ENCODE assay signal across 22 mouse cellular contexts in the genomic region with DNA sequence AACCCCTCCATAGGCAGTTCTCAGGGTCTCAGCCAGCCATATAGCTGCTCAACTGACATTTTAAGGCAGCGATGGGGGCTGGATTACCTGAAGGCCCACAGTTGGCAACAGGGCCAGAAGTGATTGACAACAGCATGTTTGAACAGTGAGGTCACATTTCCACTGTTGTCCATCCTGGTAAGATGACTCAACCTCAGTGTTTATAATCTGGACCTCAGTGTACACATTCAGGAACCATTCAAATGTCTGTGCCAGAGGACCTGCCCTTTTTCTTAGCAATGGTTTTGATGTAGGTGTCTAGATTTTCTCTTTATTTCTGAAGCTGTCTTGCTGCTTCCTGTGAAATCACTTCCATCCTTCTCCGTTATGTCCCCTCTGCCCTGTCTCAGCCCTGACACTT.
A peak's percentile ranks its signal among the peaks of the same experiment; 100 is the strongest.
DNase-seq lines count a peak whose midpoint lies in the region; ATAC-seq and TF ChIP-seq lines count a peak whose summit lies in the region.
"Had no signal": no experiment of that assay in that cellular context is flagged by ENCODE, and none has a peak within 500 bp of the region (broad histone marks: within the 10 kb centered on the region; RNA-seq: fewer than 3 reads in every experiment).

No protein-coding gene starts in this region.

- H3K4me1 ChIP-seq in lung, postnatal 0 days (ENCODE audit: insufficient read depth, low read depth, low read length) = peaks cover 4% of the 10 kb centered on the region; the same call in 1 of the 2 replicates
- peaks cover 9% of the 10 kb centered on the region for H3K4me1 ChIP-seq in lung, adult 2 months (ENCODE audit: control insufficient read depth, insufficient read depth, low read length)
- peaks cover 22% of the 10 kb centered on the region for H3K4me1 ChIP-seq in liver, embryonic 16.5 days (ENCODE audit: control insufficient read depth, low read depth, low read length)
- H3K4me1 ChIP-seq in stomach, embryonic 15.5 days = no peaks in the 10 kb centered on the region
- H3K4me1 ChIP-seq: heart, embryonic 10.5 days had no signal

- H3K4me2 ChIP-seq in lung, postnatal 0 days (replicated peaks; ENCODE audit: low read depth, low read length) = no peak overlapping the region
- H3K4me2 ChIP-seq in liver, embryonic 16.5 days (ENCODE audit: low read depth, low read length) = no peak overlapping the region
- H3K4me2 ChIP-seq in stomach, embryonic 15.5 days = no peak overlapping the region
- H3K4me2 ChIP-seq: embryonic facial prominence, embryonic 15.5 days; hindbrain, embryonic 15.5 days; midbrain, embryonic 15.5 days had no signal

- TF ChIP-seq CTCF in lung, postnatal 0 days (IDR thresholded peaks at IDR 0.05) = no peak
- no peak for TF ChIP-seq CTCF in lung, adult 2 months (IDR thresholded peaks at IDR 0.05; ENCODE audit: insufficient read depth, low read length)
- no peak for TF ChIP-seq CTCF in C2C12 (IDR thresholded peaks at IDR 0.05; ENCODE audit: control insufficient read depth, insufficient read depth, insufficient read length)

- peaks cover 11% of the 10 kb centered on the region for H3K79me2 ChIP-seq in C2C12 (ENCODE audit: control insufficient read depth, insufficient read depth)

- H3K9me3 ChIP-seq in lung, postnatal 0 days (ENCODE audit: low read length) = no peaks in the 10 kb centered on the region
- H3K9me3 ChIP-seq in liver, embryonic 16.5 days (replicated peaks; ENCODE audit: control insufficient read depth, low read length) = no peaks in the 10 kb centered on the region
- H3K9me3 ChIP-seq in stomach, embryonic 15.5 days = no peaks in the 10 kb centered on the region
- H3K9me3 ChIP-seq: embryonic facial prominence, embryonic 15.5 days; heart, embryonic 10.5 days; hindbrain, embryonic 15.5 days; megakaryocyte, embryonic 14.5 days; midbrain, embryonic 15.5 days had no signal

- no peak overlapping the region for H3K9ac ChIP-seq in lung, postnatal 0 days (replicated peaks; ENCODE audit: low read depth)
- H3K9ac ChIP-seq in liver, embryonic 16.5 days (ENCODE audit: low read depth, low read length) = no peak overlapping the region
- no peak overlapping the region for H3K9ac ChIP-seq in stomach, embryonic 15.5 days
- H3K9ac ChIP-seq: embryonic facial prominence, embryonic 15.5 days; hindbrain, embryonic 15.5 days; midbrain, embryonic 15.5 days had no signal

- no peaks in the 10 kb centered on the region for H3K79me3 ChIP-seq in C2C12 (ENCODE audit: low read depth)

- no peak overlapping the region for H3ac ChIP-seq in C2C12 (ENCODE audit: control insufficient read depth, insufficient read length, low read depth)

- peak; percentile 60; the same call in 1 of the 2 replicates for TF ChIP-seq EP300 in lung, postnatal 0 days (IDR thresholded peaks at IDR 0.05)

- no peak overlapping the region for H3K27ac ChIP-seq in lung, postnatal 0 days (ENCODE audit: low read length)
- 0 out of 2 replicates have a peak overlapping the region, but pooled peaks have one; percentile 17 for H3K27ac ChIP-seq in liver, embryonic 16.5 days (ENCODE audit: low read length)
- H3K27ac ChIP-seq in stomach, embryonic 15.5 days = no peak overlapping the region
- H3K27ac ChIP-seq: embryonic facial prominence, embryonic 15.5 days; heart, embryonic 10.5 days; hindbrain, embryonic 15.5 days; midbrain, embryonic 15.5 days had no signal

- no peaks in the 10 kb centered on the region for H3K27me3 ChIP-seq in lung, postnatal 0 days (replicated peaks; ENCODE audit: insufficient read depth, low read length)
- H3K27me3 ChIP-seq in C2C12 (ENCODE audit: control insufficient read depth, insufficient read depth, insufficient read length) = no peaks in the 10 kb centered on the region
- no peaks in the 10 kb centered on the region for H3K27me3 ChIP-seq in liver, embryonic 16.5 days (ENCODE audit: control insufficient read depth, insufficient read depth, low read depth, low read length)
- no peaks in the 10 kb centered on the region for H3K27me3 ChIP-seq in stomach, embryonic 15.5 days (replicated peaks)
- H3K27me3 ChIP-seq: embryonic facial prominence, embryonic 15.5 days; hindbrain, embryonic 15.5 days; megakaryocyte, embryonic 14.5 days; midbrain, embryonic 15.5 days had no signal

- DNase-seq in lung, postnatal 0 days (ENCODE audit: low spot score) = peak; percentile 50
- no peak for DNase-seq in lung, adult 2 months
- no peak for DNase-seq in cerebellum, postnatal 4 days (ENCODE audit: low spot score in 2 of 2)
- DNase-seq in neural tube, embryonic 10.5 days (ENCODE audit: extremely low spot score, low spot score) = no peak
- no peak for DNase-seq in layer of hippocampus, postnatal 14 days (ENCODE audit: low spot score in 2 of 2)
- DNase-seq: adrenal gland, postnatal 25 days; cerebellum, adult 8-10 months; heart, postnatal 4 days; kidney, adult 9 months; kidney, postnatal 14 days; right cerebral cortex, adult 18-20 months; right cerebral cortex, postnatal 4 days; thymus, adult 2 months; thymus, postnatal 4 days had no signal

- H3K36me3 ChIP-seq in lung, postnatal 0 days (ENCODE audit: insufficient read depth, low read length) = no peaks in the 10 kb centered on the region
- H3K36me3 ChIP-seq in C2C12 (ENCODE audit: control insufficient read depth, insufficient read depth) = no peaks in the 10 kb centered on the region
- H3K36me3 ChIP-seq in liver, embryonic 16.5 days (ENCODE audit: control insufficient read depth, insufficient read depth) = no peaks in the 10 kb centered on the region
- H3K36me3 ChIP-seq in stomach, embryonic 15.5 days = no peaks in the 10 kb centered on the region
- H3K36me3 ChIP-seq: embryonic facial prominence, embryonic 15.5 days; heart, embryonic 10.5 days; hindbrain, embryonic 15.5 days; midbrain, embryonic 15.5 days had no signal

- H3K4me3 ChIP-seq in lung, postnatal 0 days (ENCODE audit: low read depth, low read length) = no peak overlapping the region
- no peak overlapping the region for H3K4me3 ChIP-seq in lung, adult 2 months (replicated peaks; ENCODE audit: extremely low read depth, low read depth, low read length)
- H3K4me3 ChIP-seq in C2C12 (ENCODE audit: insufficient read depth, poor library complexity, severe bottlenecking) = no peak overlapping the region
- H3K4me3 ChIP-seq in liver, embryonic 16.5 days (ENCODE audit: low read depth, low read length) = no peak overlapping the region
- no peak overlapping the region for H3K4me3 ChIP-seq in stomach, embryonic 15.5 days (replicated peaks)
- H3K4me3 ChIP-seq: embryonic facial prominence, embryonic 15.5 days; heart, embryonic 10.5 days; hindbrain, embryonic 15.5 days; megakaryocyte, embryonic 14.5 days; midbrain, embryonic 15.5 days had no signal

- ATAC-seq in lung, postnatal 0 days = peak; percentile 62
- peak; percentile 40 for ATAC-seq in liver, embryonic 16.5 days (ENCODE audit: low read depth)
- peak; percentile 66; the same call in 1 of the 2 replicates for ATAC-seq in stomach, embryonic 15.5 days (ENCODE audit: insufficient read depth, low FRiP score, low read depth)
- ATAC-seq: midbrain, embryonic 15.5 days had no signal

- 55% methylated on average over 2 of the region's 2 CpGs for WGBS in lung, postnatal 0 days
- 54% methylated on average over 2 of the region's 2 CpGs for WGBS in lung, adult 2 months
- WGBS in liver, embryonic 16.5 days (ENCODE audit: insufficient replicate concordance) = 83% methylated on average over 2 of the region's 2 CpGs
- 65% methylated on average over 2 of the region's 2 CpGs for whole genome bisulfite sequencing in stomach, embryonic 15.5 days

- no peak for TF ChIP-seq POLR2A in lung, adult 2 months (IDR thresholded peaks at IDR 0.05; ENCODE audit: borderline replicate concordance, extremely low read depth, low read depth, low read length)

TF ChIP-seq in C2C12, 6 proteins besides CTCF, POLR2A, EP300 and RAD21:
- TF ChIP-seq MYOD1 (IDR thresholded peaks at IDR 0.05; ENCODE audit: control insufficient read depth, insufficient read length, low read depth) (peak; percentile 87), MYOG (IDR thresholded peaks at IDR 0.05; ENCODE audit: control insufficient read depth, extremely low read depth, insufficient read length) (no peak), FOSL1 (IDR thresholded peaks at IDR 0.05; ENCODE audit: insufficient read depth, low read length, poor library complexity, severe bottlenecking) (peak; percentile 35)
